Mouse (Mus musculus) B cell, adult 2 months (primary cell): ENCODE data around the gene Ubiad1.

ENCODE experiments used
- DNase-seq, 2 experiments: peaks; one replicate each; pipeline ENCODE4 v3.0.0; 2022

Gene Ubiad1

DNA sequence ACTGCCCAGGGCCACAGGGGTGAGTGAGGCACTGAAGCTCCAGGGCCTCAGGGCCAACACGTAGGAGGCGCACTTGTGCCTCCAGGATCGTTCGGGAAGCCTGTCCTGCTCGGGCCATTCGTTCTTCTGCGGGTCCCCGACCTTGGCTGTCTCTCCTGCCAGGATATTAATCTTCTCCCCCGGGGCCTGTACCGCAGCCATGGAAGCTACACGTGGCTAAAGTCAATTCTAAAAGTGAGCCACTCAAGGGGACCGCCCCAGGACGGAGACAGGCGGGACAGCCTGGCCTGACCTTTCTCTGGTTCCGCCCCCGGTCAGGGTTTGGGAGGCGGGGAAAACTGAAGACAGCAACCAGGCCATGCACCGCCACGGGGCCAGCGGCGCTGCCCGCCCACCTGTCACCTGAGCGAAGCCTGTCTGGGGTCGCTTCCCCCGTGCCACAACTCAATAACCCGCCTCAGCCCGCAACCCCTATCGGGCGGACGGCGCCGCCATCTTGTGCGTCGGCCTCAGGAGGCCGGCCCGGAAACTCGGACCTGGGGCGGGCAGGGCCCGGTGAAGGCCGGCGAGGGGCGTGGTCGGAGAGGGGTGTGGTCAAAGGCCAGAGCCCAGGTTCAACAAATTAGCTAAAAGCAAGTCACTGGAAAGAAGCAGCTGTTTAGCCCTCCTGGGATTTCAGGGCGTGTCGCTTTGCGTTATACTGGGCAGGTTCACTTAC is at the start of gene Ubiad1:
Gene Ubiad1, minus strand, starts transcription at position 522 of the 718 bp plus-strand sequence.
- peak; percentile 91 to 92 for DNase-seq

GRCm38 (mm10) chr4:148491448-148491847 is 46.9 kb upstream of the Ubiad1 start:
- DNase-seq = no peak

GRCm38 (mm10) chr4:148490502-148490901 is 45.9 kb upstream of the Ubiad1 start:
- DNase-seq = no peak

DNA sequence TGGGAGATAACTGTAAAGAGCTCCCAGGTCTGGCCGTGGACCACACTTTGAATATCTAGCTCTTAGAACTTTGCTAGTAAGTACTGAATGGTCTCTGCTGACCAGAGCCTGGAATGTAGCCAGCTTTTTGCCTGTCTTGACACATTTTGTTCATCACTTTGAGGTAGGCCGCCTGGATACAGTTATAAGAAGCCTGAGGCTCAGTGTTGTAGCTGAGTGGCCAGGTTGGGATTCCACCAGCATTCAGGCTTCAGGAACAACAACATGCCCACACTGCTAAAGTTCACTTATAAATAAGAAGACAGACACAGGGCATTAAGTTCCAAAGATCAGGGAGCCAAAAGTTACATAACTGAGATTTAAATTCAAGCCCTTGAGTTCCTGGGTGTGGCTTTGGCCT is 43.3 kb upstream of the Ubiad1 start:
- no peak for DNase-seq

DNA sequence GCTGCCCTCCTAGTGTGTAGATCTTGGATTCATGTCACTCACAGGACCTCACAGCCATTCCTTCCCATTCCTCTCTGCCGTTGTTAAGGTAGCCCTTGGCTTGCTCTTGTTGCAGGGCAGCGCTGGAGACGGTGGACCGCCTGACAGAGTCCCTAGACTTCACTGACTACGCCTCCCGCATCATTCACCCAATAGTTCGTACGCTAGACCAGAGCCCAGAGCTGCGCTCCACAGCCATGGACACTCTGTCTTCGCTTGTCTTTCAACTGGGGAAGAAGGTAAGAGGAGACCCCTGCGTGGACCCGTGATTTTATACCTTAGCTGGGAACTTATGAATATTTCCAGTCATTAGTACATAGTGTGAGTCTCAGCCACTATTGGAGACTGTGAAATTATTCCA is 39.9 kb upstream of the Ubiad1 start:
- DNase-seq = no peak

DNA sequence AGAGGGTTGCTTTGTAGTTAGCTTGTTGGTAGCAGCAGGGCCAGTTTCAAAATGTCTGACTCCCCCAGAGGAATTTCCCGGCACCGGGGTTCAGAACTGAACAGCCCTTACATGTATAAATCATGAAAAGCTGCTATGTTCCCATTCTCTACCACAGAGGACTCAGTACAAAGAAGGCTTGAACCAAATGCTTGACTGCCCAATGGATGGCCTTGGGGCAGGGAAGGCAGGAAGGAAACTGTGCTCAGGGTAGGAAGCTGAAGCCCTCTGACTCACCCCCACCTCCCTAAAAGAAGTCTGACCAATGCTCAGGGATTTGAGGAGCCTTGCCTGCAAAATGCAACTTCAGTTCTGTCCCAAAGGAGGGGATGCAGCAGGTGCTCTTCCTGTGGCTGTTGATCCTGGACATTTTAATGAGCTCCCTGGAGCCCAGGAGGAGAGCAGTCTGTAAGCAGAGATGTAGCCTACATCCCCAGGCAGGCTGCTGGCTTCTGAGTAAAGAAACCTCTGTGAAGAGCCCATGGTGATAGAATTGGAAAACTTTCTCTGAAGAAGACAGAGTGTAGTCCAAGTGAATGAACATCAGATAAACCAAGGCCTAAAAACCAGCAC is 37.1 kb upstream of the Ubiad1 start:
- no peak for DNase-seq

- DNase-seq = no peak
Measured at GRCm38 (mm10) chr4:148480245-148480644, 35.7 kb upstream of the Ubiad1 start.

GRCm38 (mm10) chr4:148473496-148473895 is 28.9 kb upstream of the Ubiad1 start:
- DNase-seq = no peak

DNA sequence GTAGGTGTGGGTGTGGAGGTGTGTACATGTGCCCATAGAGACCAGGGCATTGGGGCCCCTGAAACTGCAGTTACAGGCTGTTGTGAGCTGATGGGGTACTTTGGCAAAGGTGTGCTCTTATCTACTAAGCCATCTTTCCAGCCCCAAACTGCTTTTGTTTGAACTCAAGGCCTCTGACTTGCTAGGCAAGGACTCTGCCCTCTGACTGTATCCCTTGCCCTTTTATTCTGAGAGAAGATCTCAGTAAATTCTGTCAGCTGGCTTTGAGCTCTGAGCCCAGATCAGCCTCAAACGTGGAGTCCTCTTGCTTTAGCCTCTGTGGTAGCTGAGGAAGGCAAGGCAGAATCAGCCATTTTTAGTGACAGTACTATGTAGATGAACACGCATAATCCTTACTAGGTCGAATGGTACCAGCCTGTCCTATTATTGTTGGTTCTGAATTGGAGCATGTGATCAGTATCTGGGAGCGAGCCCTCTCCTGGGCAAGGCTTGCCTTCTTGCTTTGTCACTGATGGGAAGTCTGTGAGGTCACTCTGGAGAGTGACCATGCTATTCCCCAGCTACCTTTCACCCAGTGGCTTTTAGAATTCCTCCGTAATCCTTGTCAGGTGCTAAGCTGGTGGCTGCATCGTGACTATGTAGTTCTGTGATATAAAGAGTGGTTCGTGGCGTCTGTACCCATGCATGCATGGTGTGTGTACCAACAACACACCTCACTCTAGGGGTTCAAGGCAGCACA is 28.0 kb upstream of the Ubiad1 start:
- DNase-seq = no peak

DNA sequence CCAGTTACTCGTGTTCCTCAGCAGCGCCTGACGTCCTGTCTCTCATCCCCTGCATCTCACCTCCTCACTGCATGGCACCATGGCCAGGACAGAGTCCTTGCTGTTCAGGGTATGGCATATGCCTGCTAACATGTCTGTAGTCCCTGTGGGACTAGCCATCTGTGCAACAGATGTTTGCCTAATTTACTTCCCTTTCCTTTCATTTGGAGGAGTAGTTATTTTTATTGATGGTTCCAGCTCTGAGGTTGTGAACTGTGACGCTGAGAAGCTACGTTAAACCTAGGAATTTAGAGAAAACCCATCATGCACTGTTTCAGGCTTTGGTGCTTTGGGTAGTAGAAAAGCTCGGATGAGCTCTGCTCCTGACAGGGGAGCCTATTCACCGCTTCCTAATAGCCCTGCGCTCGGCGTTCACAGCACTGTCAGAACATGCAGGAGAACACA is 26.8 kb upstream of the Ubiad1 start:
- no peak for DNase-seq

GRCm38 (mm10) chr4:148469487-148470252 is 25.1 kb upstream of the Ubiad1 start:
- no peak for DNase-seq

DNA sequence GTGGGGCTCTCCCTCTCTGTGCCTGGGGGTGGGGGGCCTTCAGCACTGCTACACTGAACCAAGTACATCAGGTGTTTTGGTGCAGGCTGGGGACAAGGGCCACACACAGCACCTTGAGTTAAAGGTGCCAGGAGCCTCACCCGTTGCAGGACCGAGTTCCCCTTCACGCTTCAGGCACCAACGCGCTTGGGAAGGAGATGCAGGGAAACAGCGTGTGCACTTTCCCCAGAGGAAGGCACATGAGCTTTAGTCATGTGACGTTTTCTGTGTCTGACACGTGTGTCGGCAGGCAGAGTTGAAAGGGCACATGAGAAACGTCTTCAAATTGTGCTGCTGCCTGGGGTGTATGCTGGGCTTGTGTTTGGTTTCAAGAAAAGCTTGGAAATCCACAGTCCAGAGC is 23.8 kb upstream of the Ubiad1 start:
- no peak for DNase-seq

DNA sequence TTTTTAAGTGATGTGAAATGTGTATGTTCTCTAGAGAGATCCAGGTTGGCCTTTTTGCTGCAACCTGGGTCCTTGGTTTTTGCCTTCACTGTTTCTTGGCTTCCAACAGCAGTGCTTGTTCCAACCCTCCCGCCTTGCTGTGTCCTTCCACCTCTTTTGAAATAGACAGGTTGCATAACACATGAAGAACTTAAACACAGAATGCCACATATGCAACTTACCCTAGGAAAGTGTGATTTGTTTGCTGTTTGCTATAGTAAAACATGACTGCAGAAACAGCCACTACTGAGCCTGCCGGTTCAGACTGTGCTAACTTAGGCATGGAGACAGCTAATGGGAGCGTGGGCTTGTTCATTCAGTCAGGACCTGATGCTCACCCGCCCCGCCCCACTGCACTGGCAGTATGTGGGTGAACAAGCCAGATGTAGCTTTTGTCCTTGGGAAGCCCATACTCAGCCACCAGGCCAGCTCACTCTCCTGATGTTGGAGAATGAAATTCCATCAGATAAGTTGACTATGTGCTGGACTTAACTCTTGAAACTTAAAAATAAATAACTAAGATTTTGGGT is 22.0 kb upstream of the Ubiad1 start:
- DNase-seq = no peak

GRCm38 (mm10) chr4:148464869-148465268 is 20.3 kb upstream of the Ubiad1 start:
- DNase-seq = no peak

DNA sequence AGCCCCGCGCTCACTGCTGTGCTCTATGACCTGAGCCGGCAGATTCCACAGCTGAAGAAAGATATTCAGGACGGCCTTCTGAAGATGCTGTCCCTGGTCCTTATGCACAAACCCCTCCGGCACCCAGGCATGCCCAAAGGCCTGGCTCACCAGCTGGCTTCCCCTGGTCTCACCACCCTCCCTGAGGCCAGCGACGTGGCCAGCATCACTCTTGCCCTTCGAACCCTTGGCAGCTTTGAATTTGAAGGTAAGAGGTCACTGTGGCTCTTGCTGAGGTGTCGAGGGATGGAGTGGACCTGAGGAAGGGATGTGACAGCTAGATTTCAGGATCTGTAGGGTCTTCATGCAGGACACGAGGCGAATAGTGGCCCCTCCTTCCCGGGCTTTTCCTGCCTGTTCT is 19.7 kb upstream of the Ubiad1 start:
- DNase-seq = no peak

DNA sequence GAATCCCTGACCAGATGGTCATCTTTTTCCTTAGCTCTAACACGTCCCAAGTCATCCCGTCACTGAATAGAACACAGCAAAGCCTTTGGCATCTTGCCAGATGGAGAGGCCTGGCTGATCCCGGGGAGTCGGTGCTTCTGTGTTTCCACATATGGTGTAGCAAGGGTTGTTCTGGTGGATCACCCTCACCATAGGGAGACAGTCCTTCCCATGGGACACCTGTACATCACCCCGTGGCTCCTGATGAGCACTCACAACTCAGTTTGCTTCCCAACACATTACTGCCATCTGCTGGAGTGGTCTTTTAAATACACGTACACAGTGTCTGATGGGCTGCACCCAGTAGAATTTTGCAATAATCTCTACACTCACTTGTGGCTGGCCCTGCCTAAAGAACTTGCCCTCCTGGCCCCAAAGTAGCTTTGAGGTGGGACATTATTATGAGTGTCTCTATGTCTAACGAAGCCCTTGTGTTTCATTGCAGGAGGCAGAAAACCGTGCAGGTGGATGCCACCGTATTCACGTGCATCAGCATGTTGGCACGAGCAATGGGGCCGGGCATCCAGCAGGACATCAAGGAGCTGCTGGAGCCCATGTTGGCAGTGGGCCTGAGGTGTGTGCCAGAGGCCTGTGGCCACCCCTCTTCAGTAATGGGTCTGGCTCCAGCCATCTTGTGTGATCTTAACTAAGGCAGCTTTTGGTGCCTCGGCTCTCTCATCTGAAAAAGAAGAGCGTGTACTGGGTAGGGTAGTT is 18.8 kb upstream of the Ubiad1 start:
- DNase-seq = peak; percentile 7 to 8

- no peak for DNase-seq
Measured at GRCm38 (mm10) chr4:148462717-148463116, 18.1 kb upstream of the Ubiad1 start.

GRCm38 (mm10) chr4:148461772-148462171 is 17.2 kb upstream of the Ubiad1 start:
- DNase-seq = no peak

DNA sequence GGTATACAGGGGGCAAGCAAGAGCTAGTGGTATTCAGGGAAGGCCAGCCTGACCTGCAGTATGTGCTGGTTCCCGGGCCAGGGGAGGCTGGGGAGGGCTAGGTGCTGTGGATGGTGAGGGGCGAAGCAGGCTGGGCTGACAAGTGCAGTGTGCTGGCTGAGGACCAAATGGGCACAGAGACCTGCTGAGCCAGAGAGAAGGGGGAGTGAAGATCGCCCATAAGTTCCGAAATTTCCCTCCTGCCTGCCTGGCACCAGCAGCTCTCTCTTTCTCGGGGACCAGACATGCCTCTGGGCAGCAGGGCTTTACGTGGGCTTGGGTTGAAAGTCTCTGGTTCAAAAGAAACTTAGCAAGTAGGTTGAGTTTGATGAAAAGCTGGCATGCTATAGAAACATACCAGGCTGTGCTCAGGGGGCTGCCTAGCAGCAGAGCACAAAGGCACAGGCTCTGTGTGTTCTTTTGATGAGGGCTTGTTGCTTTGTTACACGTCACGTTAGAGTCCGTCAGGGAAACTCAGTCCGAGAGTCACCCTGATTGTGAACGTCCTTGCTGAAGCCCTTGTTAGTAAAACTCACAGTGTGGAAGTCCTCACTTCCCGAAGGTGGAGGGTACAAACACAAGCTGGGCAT is 16.2 kb upstream of the Ubiad1 start:
- DNase-seq = no peak

- no peak for DNase-seq
Measured at GRCm38 (mm10) chr4:148455477-148456025, 11.0 kb upstream of the Ubiad1 start.

GRCm38 (mm10) chr4:148453707-148454106 is 9.1 kb upstream of the Ubiad1 start:
- DNase-seq = no peak
